Mouse (Mus musculus) Patski (cell line): ENCODE results near the gene Vmn1r91. TPM values are rescaled to one million over a fixed set of nuclear protein-coding genes. Genes with fewer than 3 reads are reported as not detected.
"Not testable (repeated sequence)": the region's sequence is repeated elsewhere in the genome, so short reads cannot be mapped to it uniquely, and the experiment has no call there.

ENCODE experiments used
- ATAC-seq: fragments of 100-300 bp; one replicate; pipeline ENCODE4 v1.8.0; 2021
- CTCF ChIA-PET: fragments of 350-600 bp; sonication (Branson Sonifier 250); formaldehyde crosslinking; loops from one replicate; lab custom pipeline; 2022; ENCODE audit warnings: inconsistent platforms; lab: Charles Lee
- POLR2A ChIA-PET: fragments of 350-600 bp; sonication (Branson Sonifier 250); formaldehyde crosslinking; loops from one replicate; lab custom pipeline; 2022; ENCODE audit warnings: antibody characterized with exemption, inconsistent platforms; lab: Charles Lee
- DNase-seq: peaks from one replicate; pipeline ENCODE4 v3.0.0-alpha.2; 2011; ENCODE audit warnings: low read depth, low spot score
- H3K27me3 ChIP-seq: fragments of 371-371 bp; one replicate; pipeline ENCODE4 v1.5.1; 2021
- CTCF ChIP-seq: fragments of 100-300 bp; IDR thresholded peaks from one replicate; pipeline ENCODE4 v1.5.1; 2021
- in situ Hi-C: fragments of 300-500 bp; cut with MboI; formaldehyde crosslinking; loops from 3 replicates; pipeline ENCODE4 v1.11.1; 2018; ENCODE audit warnings: low pct_unique_long_range_greater_than_20kb, mixed read lengths
- polyA plus RNA-seq: library from polyadenylated mRNA; unstranded; gene quantifications from one replicate; pipeline ENCODE4 v1.2.3, GENCODE M21; 2021

Vmn1r91 gene
- polyA plus RNA-seq: not detected

DNA sequence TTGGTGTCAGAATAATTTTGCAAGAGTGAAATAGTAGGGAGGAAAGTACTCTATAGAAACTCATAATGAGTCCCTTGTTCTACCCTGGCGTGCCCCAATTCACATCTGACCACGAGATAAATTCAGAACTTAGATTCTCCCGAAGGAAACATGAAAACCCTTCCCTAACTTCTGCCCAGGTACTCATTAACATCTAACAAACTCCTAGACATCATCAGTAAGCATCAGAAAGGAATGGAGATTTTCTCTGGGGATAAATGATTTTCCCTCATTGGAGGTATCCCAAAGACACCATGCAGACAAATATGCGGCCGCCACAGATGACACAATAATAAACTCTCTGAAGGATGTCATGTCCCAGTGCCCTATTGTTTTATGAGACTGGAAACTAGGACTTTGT lies at the start of gene Vmn1r91:
Gene Vmn1r91 (plus strand): TSS at position 301 of the 400 bp plus-strand sequence.
- ATAC-seq, in situ Hi-C loops, H3K27me3 ChIP-seq, DNase-seq, POLR2A ChIA-PET, CTCF ChIA-PET: not testable (repeated sequence)

DNA sequence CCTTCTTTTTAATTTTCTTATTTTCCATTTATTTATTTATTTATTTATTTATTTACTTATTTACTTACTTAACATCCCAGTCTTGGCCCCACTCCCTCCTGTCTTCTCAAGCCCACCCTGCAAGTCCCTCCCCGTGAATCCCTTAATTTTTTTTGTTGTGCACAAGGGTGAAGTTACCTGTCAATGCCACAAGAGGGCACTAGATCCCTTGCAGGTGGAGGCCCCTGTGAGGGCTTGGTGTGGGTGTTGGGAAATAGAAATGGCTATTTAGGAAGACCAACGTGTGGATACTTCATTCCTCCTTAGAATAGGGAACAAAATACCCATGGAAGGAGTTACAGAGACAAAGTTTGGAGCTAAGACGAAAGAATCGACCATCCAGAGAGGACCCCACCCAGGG lies 35.4 kb upstream of the Vmn1r91 start:
- DNase-seq, H3K27me3 ChIP-seq, in situ Hi-C loops, POLR2A ChIA-PET, ATAC-seq, CTCF ChIA-PET: not testable (repeated sequence)
- TF ChIP-seq CTCF: peak; percentile 26

DNA sequence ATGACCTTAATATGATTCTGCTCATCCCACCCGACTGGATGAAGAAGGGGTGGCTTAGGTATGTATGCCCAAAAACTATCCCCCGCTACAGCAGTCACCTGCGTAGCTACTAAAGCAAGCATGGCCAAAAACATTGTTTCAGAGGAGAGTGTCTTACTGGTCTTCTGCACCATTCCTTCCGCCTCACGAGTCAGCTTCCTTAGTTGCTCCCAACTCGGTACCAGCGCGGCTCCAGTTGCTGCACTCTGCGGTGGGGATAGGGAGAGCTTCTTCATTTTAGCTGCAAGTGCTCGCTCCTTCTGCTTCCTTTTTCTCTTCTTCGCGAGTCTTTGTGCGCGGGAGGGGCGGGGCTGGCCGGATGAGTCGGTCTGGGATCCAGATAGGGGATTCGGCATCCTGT lies 21.4 kb upstream of the Vmn1r91 start:
- H3K27me3 ChIP-seq, POLR2A ChIA-PET, CTCF ChIA-PET, in situ Hi-C loops, ATAC-seq, DNase-seq: not testable (repeated sequence)

GRCm38 (mm10) chr7:20122479-20122878 lies 23.0 kb downstream of the Vmn1r91 start, which contains the start of gene Gm16442:
TSS of gene Gm16442 (minus strand) at chr7:20122579.
- DNase-seq, POLR2A ChIA-PET, ATAC-seq, H3K27me3 ChIP-seq, in situ Hi-C loops, CTCF ChIA-PET: not testable (repeated sequence)

GRCm38 (mm10) chr7:20138988-20139387 lies 39.5 kb downstream of the Vmn1r91 start, which contains the start of gene Vmn1r93:
TSS of gene Vmn1r93 (minus strand) at chr7:20139088.
- ATAC-seq, DNase-seq, in situ Hi-C loops, CTCF ChIA-PET, H3K27me3 ChIP-seq, POLR2A ChIA-PET: not testable (repeated sequence)

Other genes starting within 250 kb of the Vmn1r91 start
- 0.10 TPM for gene Gm19345, start 247.7 kb upstream of the Vmn1r91 start, polyA plus RNA-seq
- gene Ceacam16, start 238.4 kb upstream of the Vmn1r91 start, polyA plus RNA-seq: not detected
- 0.21 TPM for gene Ceacam19, start 211.7 kb upstream of the Vmn1r91 start, polyA plus RNA-seq
- 38.0 TPM for gene Pvr, start 178.5 kb upstream of the Vmn1r91 start, polyA plus RNA-seq
- 0.06 TPM for gene Igsf23, start 148.9 kb upstream of the Vmn1r91 start, polyA plus RNA-seq
- gene Ceacam20, start 134.3 kb upstream of the Vmn1r91 start, polyA plus RNA-seq: not detected
- gene Nlrp9b, start 108.2 kb upstream of the Vmn1r91 start, polyA plus RNA-seq: not detected
- gene Gm16442, start 22.9 kb downstream of the Vmn1r91 start, polyA plus RNA-seq: not detected
- not detected for gene Vmn1r93, start 39.4 kb downstream of the Vmn1r91 start, polyA plus RNA-seq
- gene Vmn1r94, start 68.7 kb downstream of the Vmn1r91 start, polyA plus RNA-seq: not detected
- gene Vmn1r95, start 94.0 kb downstream of the Vmn1r91 start, polyA plus RNA-seq: not detected
- gene Gm6164, start 105.9 kb downstream of the Vmn1r91 start, polyA plus RNA-seq: not detected
- not detected for gene Gm4498, start 134.1 kb downstream of the Vmn1r91 start, polyA plus RNA-seq
- not detected for gene Gm5890, start 163.2 kb downstream of the Vmn1r91 start, polyA plus RNA-seq
- gene Gm4133, start 234.4 kb downstream of the Vmn1r91 start, polyA plus RNA-seq: not detected